Mouse (Mus musculus) liver, adult 2 months (tissue): ENCODE measurements around the gene Wnk4.

Experiments
- CTCF ChIP-seq: fragments of 200-500 bp; IDR thresholded peaks from 2 replicates; pipeline ENCODE4 v1.5.1; 2011; ENCODE audit warnings: low read depth, low read length, control low read depth
- POLR2A ChIP-seq: fragments of 200-500 bp; IDR thresholded peaks from 2 replicates; pipeline ENCODE4 v1.6.1; 2011; ENCODE audit warnings: low read length, control low read depth; ENCODE audit not compliant: insufficient read depth; ENCODE audit errors: extremely low read depth

DNA sequence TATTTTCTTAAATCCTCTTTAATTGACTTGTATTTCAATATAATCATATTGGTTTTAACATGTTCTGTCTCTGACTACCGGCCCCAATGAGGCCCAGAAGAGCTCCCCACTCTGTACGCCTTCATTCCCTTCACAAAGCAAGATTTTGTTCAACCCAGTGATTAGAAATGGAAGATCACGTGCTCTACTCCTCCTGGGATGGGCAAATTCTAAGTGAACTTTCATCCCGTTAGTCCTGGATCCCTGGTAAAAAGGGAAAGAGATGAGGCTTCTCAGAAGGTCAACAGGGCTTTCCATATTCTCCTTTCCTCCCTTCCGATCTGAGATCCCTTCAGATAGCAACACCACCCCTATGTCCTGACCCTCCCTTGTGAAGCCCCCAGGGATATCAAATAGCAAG, 29.8 kb upstream of the Wnk4 start:
- no peak for TF ChIP-seq CTCF
- no peak for TF ChIP-seq POLR2A
